Mouse (Mus musculus) urinary bladder, postnatal 10 days (tissue): ENCODE results near the gene Kctd7.

Experiments
- DNase-seq: peaks from one replicate; pipeline ENCODE4 v3.0.0; 2022; ENCODE audit warnings: low spot score

Gene Kctd7

DNA sequence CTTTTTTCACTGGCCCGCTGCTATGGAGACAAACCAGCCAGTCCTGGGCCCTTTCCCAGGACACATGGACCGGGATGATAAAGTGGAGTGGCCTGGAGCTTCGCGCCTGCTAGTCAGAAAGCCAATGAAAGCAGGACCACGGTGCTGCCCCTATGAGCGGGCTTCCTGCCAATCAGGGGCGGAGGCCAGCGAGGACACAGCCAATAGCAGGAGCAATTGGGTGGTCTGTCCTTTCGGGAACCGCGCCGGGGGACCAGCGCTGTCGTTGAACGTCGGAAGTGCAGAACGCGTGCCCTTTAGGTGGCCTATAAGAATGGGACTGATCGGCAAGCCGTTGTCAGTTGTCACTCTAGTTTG lies 706 bp upstream of the Kctd7 start:
- DNase-seq: no peak

DNA sequence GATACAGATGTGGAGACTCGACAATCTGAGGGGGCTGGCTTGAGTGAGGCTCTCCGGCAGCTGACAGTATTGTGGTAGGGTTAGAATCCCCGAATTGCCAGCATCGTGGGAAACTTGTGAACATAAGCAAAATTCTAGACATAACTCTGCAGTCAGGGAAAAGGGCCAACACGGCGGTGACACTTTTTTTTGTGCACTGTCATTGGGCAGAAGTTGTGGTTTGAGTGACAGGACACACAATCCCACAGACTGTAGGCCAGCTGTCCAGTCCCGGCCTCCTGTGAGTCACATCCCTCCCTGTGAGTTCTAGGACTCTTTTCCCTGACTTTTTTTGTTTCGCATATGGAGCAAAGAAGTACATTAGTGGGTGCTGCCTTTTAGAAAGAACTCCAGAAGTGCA lies 1.3 kb downstream of the Kctd7 start:
- no peak for DNase-seq

DNA sequence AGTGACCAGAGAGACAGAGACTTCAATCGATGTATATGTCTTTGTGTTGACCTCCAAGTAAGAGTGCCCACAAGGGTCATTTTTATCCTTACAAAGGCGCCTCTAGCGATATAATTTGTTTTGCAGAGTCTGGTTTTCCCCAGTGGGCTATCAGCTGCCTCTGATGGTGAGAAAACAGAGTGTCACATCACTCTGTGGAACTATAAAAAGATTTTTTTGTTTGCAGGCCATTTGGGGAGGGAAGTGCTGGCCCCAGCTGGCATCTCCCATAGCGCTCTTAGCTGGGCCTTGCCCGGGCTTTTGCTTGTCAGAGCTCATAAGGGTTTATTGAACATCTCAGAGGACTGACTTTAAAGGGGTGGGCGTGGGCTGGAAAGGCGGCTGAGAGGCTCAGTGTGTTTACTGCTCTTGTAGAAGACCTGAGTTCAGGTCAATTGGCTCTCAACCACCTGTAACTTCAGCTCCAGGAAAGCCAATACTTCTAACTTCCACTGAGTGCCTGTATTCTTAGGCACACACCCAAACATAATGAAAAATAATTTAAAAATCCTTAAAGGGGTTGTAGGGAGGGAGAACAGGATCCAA lies 5.2 kb downstream of the Kctd7 start:
- no peak for DNase-seq

DNA sequence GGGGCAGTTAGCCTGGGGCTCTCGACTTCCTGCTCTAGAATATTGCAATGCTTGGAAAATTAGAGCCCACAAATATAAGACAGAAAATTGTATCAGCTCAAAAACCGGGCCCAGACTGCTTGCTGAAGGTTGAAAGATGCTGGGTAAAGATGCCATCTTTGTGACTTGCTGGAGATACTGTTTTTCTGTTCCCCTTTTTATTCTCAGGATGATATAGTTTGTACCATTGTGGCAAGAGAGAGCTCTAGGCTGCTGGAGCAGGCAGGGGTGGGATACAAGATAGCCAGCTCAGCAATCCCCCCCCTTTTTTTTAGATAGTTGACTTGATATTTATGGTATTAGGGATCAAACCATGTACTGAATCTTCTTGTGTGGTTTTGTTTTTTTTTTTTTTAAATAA lies 9.6 kb downstream of the Kctd7 start:
- no peak for DNase-seq

DNA sequence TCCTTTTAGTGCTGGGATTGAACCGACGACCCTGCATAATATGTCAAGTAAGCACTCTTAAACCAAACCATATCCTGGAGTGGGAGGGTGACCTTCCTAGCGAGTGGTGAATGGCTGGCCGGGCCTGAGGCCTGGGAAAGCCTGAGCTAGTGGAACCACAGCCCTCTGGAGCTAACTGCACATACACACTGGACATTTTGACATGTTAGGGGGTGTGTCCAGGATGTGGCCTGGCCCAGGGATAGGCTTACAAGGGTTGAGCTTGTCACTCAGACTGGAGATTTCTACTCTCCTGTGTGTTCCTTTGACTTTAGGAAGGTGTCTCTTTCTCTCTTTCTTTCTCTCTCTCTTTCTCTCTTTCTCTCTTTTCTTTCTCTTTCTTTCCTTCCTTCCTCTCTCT lies 13.9 kb downstream of the Kctd7 start:
- DNase-seq: no peak

DNA sequence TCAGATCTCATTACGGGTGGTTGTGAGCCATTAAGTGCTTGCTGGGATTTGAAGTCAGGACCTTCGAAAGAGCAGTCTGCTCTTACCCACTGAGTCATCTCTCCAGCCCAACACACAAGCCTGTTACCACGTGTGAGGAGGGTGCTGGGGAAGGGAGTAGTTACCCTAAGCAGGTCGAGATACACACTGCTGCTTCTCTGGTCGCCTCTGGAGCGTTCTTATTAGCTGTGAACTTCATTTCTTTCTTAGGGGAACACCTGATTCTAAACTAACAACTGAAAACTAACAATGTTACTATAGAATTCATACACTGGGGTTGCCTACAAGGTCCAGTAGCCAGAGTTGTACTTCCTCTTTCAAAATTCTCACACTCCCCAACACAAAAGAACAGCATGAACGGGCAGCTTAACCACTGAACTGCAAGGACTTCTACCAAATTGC lies 15.1 kb downstream of the Kctd7 start:
- no peak for DNase-seq

DNA sequence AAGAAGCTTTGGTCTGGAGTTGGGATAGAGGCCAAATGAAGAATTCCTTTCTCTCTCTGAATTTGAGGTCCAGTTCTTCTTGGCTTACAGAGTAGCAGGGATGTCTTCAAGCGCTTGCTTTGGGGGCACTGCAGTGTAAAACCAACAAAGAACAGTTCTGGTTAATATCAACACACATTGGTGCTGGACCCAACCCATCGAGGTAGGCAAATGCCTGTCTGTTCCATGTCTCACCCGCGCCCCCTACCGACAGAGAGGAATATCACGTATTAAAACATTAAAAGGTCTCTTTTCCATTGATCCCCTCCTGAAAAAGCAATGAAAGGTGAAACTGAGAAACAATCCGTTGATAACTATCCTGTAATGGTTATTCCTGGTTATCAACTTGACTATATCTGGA lies 19.0 kb downstream of the Kctd7 start:
- peak; percentile 40 for DNase-seq

DNA sequence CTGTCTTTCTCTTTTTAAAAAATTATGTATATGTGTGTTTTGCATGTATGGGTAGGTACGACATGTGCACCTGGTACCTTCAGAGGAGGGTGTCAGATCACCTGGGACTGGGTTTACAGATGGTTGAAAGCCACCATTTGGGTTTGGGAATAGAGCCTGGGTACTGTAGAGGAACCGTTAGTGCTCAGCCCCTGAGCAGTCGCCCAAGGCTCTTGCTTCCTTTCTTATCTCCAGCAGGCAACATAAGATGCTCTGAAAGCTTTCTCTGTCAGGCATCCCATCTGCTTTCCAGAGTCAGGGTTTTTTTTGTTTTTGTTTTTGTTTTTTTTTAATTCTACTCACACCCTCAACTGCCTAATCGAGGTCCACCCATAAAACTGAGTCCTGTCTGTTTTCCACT lies 20.6 kb downstream of the Kctd7 start:
- DNase-seq: no peak

DNA sequence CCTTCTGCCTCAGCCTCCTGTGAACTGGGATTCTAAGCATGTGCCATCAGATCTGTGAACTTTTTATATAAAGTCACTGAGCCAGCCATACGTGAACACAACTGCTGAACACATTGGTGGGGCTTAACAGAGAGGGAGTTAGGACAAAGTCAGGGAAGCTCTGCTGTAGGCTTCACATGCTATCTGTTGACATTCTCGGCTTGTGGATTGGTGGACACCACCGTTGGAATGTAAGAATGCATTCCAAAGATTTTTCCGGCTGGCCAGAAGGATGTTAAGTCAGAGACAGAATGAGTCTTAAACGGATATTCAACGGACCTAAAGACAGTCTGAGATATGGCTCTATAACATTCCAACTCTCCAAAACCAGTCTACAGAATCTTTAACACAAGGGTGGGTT lies 24.4 kb downstream of the Kctd7 start:
- no peak for DNase-seq

DNA sequence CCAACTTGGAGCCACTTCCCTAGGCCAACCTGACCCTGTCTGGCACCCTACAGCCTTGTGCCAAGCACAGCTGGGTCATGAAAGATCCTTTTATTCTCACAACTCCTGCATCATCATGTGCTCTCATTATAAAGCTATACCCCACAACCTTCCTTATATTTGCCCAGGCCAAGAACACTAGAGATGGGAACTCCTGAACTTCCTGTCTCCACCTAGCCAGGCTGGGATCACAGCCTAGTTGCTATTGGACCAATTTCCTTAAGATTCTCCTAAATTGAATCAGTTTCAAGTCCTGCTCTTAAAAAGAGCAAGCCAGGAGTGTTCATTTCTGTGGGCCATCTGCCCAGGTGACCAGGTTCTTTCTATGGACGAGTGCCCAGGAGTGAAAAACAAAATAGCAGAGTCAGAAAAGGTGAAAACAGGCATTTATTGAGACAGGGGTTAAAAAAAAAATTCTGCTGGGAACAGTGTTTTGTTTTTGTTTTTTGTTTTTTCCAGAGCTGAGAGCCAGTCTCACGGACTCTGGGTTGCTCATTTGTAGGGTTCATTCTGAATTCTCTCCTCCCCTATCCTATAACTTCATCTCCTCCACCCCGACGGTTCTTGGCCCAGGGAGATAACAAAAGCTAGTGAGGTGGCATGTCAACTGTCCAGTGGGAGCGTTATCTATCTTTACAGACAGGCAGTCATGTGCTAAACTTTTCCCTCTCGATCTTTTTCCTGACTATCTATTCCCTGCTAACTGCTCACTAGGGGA lies 26.2 kb downstream of the Kctd7 start:
- DNase-seq: no peak

DNA sequence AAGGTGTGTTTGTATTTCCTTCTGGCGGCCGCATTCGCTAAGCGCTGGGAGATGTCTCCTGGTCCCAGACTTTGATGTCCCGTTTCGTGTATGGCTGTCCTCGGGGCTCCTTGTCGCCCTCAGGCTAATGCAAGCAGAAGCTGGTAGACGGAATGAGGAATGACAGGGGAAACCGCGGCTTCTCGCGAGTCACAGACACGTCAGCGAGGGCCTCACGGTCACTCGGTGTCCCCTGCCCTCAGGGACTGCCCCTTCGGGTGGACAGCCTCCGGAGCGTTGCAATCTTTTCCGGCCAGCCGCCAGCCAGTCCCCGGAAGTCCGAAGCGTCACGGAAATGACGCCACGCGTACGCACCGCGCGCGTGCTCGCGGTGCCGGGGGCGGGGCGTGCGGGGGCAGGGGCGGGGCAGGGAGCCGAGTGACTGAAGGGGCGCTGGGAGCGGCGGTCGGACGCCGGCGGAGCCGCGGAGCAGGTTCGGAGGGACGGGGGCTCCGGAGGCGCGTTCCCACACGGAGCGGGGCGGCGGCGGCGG lies 26.8 kb downstream of the Kctd7 start, which contains the start of gene Rabgef1:
TSS of gene Rabgef1 (plus strand) at position 376 of the 532 bp plus-strand sequence.
- DNase-seq: peak; percentile 81

DNA sequence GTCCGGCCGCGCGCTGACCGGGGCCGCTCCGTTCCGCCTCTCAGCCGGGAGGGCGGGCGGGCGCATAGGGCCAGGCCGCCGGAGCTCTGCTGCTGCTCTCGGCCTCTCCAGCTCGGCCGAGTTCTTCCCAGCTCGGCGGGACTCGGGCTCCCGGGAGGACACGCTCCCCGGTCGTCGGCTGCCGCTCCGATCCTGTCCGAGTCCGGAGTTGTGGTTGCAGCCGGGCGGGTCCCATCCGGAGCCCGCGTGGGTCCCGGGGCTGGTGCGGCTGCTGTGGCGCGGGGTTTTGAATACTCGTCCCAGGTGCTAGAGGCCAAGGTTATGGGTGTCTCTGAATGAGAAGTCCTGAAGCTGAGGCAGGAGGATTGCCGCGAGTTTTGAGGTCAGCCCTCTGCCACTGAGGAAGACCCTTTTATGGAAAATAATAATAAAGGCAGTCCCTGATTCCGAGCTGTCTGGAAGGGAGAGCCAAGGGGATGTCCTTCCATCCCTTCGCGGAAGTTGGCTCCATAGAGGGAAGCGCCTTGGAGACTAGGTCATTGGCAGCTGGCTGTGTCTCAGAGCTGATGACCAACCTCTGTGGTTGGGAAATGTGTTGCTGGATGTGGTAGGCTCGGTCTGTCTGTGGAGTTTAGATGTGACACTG lies 27.4 kb downstream of the Kctd7 start:
- DNase-seq: no peak

DNA sequence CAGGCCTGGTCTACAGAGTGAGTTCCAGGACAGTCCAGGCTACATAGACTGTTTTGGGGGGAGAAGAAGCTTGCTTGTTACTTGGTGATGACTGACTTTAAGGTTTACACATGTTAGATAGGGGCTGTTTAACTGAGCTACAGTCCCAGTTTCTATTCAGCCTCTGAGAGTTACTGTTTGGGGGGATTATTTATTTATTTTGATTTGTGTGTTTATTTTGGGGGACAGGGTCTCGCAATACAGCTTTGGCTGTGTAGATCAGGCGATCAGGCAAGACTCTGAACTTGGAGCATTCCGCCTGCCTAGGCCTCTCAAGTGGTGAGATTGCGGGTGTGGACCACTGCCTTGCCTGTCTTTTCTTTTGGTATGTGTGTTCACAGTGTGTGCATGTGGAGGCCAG lies 28.4 kb downstream of the Kctd7 start:
- no peak for DNase-seq

DNA sequence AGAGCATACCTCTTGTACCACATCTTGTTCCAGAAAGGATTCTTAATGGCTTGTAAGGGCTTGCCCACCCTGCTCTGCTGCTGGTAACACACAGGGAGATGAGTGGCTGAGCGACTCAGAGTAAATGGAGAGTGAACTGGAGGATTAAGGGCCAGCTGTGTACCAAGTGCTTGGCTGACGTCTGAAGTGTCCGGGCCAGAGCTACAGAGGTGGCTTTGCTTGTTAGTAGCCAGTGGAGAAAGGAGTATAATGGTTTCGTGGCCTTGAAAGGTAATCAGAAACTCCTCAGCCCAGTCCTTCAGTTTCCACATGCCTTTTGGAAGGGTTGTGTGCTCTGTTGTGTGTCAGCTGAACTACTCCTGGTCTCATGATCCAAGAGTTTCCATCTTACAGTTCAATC lies 33.2 kb downstream of the Kctd7 start:
- DNase-seq: no peak

DNA sequence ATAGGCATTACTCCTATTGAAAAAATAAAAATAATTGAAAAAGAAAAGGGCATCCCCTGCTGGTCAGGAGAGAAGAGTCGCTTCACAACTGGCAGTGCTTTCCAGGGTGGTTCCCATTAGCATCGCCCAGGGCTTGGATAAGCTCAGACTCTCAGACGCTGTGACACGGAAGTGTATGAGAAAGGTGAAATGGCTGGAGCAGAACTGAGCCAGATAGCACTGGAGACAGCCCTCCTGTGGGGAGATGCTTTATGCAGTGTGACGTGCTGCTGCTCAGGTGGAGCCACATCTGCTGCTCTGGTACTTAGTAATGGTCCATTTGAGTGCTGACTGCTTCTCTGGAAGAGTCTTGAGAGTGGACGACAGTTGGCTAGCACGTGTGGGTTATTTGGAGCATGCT lies 35.7 kb downstream of the Kctd7 start:
- DNase-seq: no peak

DNA sequence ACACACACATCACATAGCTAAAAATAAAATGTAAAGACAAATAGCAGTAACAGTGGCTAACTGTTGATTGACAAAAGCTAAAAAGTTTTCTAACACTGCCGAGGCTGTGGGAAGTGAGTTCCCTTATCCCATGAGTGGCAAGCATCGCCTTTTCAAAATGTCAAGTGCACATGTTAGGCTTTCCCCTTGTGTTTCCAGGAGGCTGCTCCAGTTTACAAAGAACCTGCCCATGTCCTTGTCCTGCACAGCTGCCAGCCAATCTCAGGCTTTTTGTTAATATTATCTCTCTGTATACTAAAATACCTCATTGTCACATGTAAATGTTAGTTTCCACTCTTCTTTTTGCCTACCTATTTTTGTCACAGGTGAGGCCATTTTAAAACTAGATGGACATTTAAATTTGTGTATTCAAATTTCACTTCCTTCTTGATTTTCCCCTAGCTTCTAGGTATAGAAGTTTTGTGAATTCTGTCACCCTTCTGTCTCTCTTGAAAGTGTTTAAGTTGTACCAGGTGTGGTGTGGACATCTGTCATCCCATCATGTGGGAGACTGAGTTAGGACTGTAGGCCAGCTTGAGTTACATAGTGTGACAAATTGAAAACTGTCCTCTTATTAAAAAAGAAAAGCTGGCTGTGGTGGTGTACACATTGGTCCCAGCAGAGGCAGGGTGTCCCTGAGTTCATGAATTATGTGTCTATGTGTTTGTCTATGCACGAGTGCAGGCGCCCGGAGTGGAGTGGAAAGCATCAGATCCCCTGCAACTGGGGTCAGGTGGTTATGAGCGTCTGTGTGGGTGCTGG lies 37.3 kb downstream of the Kctd7 start:
- DNase-seq: no peak

DNA sequence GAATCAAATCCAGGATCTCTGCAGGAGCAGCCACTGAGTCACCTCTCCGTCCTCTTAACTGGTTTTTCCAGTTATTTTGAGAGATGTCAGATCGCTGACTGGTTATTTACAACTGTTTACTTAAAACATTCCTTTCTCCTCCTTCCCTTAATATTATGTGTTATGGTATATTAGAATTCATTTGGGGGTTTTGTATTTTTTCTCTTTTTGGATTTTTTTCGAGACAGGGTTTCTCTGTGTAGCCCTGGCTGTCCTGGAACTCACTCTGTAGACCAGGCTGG lies 37.8 kb downstream of the Kctd7 start:
- no peak for DNase-seq

DNA sequence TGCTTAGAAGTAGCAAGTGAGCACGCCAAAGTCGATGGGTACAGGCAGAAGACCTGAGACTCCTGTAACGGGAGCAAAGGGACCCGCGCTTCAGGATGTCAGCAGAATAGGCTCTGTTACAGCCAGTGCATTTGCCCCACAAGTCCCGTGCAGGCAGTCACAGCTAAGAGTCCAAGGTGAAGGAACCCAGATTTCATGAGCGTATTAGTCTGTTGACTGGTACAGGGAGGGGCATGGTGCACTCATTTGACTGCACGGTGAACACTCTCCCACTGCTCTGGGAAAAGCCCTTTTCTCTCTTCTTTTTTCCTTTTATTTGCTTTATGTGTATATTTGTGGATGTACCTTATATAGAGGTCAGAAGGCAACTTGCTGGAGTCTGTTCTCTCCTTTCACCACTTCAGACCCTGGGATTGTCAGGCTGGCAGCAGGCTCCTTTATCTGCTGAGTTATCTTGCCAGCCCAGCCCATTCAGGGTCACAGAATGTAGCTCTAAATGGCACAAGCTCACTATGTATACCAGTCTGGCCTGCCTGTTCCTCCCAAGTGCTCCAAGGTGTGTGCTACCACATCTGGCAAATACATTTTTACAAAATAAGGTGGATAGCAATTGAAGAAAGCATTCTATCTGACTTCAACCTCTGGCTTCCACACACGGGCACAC lies 39.7 kb downstream of the Kctd7 start:
- DNase-seq: no peak

DNA sequence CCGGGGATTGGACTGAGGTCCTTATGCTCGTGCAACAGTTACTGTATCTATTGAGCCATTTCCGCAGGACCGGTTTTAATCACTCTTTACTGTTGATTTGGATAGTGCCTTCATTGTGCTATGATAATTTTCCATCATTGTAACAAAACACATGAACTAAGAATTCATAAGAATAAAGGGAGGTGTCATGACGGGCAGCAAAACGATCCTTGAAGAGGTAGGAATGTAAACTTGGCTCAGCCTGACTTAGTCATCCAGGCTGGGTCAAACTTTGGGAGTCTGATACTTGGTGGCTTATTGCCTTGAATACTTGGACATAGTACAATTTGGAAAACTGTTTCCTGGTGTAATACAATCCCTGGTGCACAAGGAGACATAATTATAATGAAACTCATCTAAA lies 40.7 kb downstream of the Kctd7 start:
- DNase-seq: no peak

DNA sequence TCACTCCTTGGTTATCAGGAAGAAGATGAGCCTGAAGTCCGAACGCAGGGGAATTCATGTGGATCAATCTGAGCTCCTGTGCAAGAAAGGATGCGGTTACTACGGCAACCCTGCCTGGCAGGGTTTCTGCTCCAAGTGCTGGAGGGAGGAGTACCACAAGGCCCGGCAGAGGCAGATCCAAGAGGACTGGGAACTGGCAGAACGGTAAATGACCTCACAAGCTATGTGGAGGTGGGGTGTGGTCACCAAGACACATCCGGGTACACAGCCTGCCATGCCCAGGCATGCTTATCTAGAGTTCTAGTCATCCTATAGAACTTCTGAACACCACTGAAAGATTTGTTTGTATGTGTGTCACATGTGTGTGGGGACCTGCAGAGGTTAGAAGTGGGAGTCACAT lies 42.7 kb downstream of the Kctd7 start:
- DNase-seq: no peak

DNA sequence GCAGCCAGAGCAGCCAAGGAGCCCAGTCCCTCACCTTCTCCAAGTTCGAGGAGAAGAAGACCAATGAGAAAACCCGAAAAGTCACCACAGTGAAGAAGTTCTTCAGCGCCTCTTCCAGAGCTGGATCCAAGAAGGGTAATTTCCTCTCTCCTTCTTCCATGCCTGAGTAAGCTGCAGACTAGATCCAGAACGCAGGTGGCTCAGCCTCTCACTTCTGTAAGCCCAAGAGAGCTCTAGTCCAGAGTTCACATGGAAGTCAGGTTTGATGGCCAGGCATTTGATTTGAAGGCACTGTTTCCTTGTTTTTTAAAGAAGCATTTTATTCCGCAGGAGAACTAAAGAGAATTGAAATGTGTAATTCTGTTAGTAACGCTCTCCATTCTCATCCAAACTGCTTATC lies 46.2 kb downstream of the Kctd7 start:
- DNase-seq: no peak

DNA sequence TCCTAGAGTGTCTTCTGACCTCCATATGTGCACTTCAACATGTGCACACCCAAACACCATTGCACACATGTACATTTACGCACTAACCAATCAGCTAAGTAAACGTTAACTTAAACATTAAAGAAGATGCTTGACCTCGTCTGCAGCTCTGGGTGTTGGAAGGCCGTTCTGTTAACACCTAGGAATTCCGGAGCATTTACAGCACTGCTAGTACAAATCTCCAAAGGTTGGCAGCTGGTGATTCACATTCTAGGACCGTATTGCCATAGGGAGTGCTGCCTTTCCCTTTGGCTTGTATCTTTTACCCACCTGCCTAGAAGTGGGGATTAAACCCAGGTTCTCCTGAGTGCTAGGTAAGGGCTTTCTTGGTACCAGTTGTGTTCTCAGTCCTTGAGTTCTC lies 47.2 kb downstream of the Kctd7 start:
- no peak for DNase-seq
